Comparison of ENCODE assay signal across 9 mouse cellular contexts in genomic region chr4:56829511-56829921, GRCm38 (mm10). TPM values are rescaled to one million over a fixed set of nuclear protein-coding genes. Genes with fewer than 3 reads are reported as not detected.
DNase-seq lines count a peak whose midpoint lies in the region; ATAC-seq and TF ChIP-seq lines count a peak whose summit lies in the region.
"Had no signal": no experiment of that assay in that cellular context is flagged by ENCODE, and none has a peak within 500 bp of the region (broad histone marks: within the 10 kb centered on the region; RNA-seq: fewer than 3 reads in every experiment).

No protein-coding gene starts in this region.

- H3K27ac ChIP-seq in hindbrain, embryonic 16.5 days (ENCODE audit: low read depth, low read length), result no peak overlapping the region
- H3K27ac ChIP-seq in hindbrain, embryonic 13.5 days, result no peak overlapping the region
- peak overlapping the region; percentile 40 for H3K27ac ChIP-seq in embryonic facial prominence, embryonic 15.5 days (replicated peaks)
- no peak overlapping the region for H3K27ac ChIP-seq in heart, postnatal 0 days (ENCODE audit: low read depth)
- peak overlapping the region; percentile 23; the same call in 1 of the 2 replicates for H3K27ac ChIP-seq in testis, adult 2 months (ENCODE audit: control insufficient read depth, insufficient read depth, low read depth, low read length)
- H3K27ac ChIP-seq: liver, embryonic 15.5 days had no signal

- no peaks in the 10 kb centered on the region for H3K4me1 ChIP-seq in hindbrain, embryonic 16.5 days (ENCODE audit: control insufficient read depth, insufficient read depth, low read depth, low read length)
- no peaks in the 10 kb centered on the region for H3K4me1 ChIP-seq in hindbrain, embryonic 13.5 days (replicated peaks)
- H3K4me1 ChIP-seq in embryonic facial prominence, embryonic 15.5 days, result no peaks in the 10 kb centered on the region
- no peaks in the 10 kb centered on the region for H3K4me1 ChIP-seq in heart, postnatal 0 days (ENCODE audit: control insufficient read depth, insufficient read depth)
- peaks cover 4% of the 10 kb centered on the region; the same call in 1 of the 2 replicates for H3K4me1 ChIP-seq in testis, adult 2 months (ENCODE audit: control insufficient read depth, insufficient read depth, low read length)

- H3K9ac ChIP-seq in hindbrain, embryonic 16.5 days (ENCODE audit: low read depth, low read length), result no peak overlapping the region
- H3K9ac ChIP-seq in hindbrain, embryonic 13.5 days, result no peak overlapping the region
- H3K9ac ChIP-seq in embryonic facial prominence, embryonic 15.5 days, result no peak overlapping the region
- H3K9ac ChIP-seq in heart, postnatal 0 days (replicated peaks; ENCODE audit: low read depth, low read length), result no peak overlapping the region
- H3K9ac ChIP-seq: liver, embryonic 15.5 days had no signal

- WGBS in hindbrain, embryonic 16.5 days, result 41% methylated on average over 7 of the region's 7 CpGs
- WGBS in hindbrain, embryonic 13.5 days, result 45% methylated on average over 7 of the region's 7 CpGs
- WGBS in embryonic facial prominence, embryonic 15.5 days, result 55% methylated on average over 7 of the region's 7 CpGs
- WGBS in heart, postnatal 0 days, result 53% methylated on average over 7 of the region's 7 CpGs

- H3K36me3 ChIP-seq in hindbrain, embryonic 16.5 days (ENCODE audit: control insufficient read depth, insufficient read depth, low read length), result peaks cover 27% of the 10 kb centered on the region
- peaks cover 65% of the 10 kb centered on the region for H3K36me3 ChIP-seq in hindbrain, embryonic 13.5 days
- H3K36me3 ChIP-seq in embryonic facial prominence, embryonic 15.5 days, result peaks cover 7% of the 10 kb centered on the region; the same call in 1 of the 2 replicates
- H3K36me3 ChIP-seq in heart, postnatal 0 days (replicated peaks; ENCODE audit: control insufficient read depth, insufficient read depth, low read length), result peaks cover 31% of the 10 kb centered on the region; the same call in 1 of the 2 replicates
- H3K36me3 ChIP-seq in testis, adult 2 months (ENCODE audit: control insufficient read depth, insufficient read depth, low read length), result no peaks in the 10 kb centered on the region

- TF ChIP-seq EP300 in heart, postnatal 0 days (IDR thresholded peaks at IDR 0.05; ENCODE audit: low read depth), result no peak

- no peak for DNase-seq in heart, postnatal 0 days (ENCODE audit: low spot score)
- DNase-seq in layer of hippocampus, postnatal 14 days (ENCODE audit: low spot score in 2 of 2), result peak; percentile 28 to 55
- DNase-seq in c-Kit-positive CD71-positive TER-119-positive erythroid progenitor cells, embryonic 14.5 days (ENCODE audit: low spot score), result no peak
- no peak for DNase-seq in cerebellum, adult 18-20 months

- H3K9me3 ChIP-seq in hindbrain, embryonic 16.5 days (ENCODE audit: control insufficient read depth, low read length), result no peaks in the 10 kb centered on the region
- no peaks in the 10 kb centered on the region for H3K9me3 ChIP-seq in hindbrain, embryonic 13.5 days
- no peaks in the 10 kb centered on the region for H3K9me3 ChIP-seq in embryonic facial prominence, embryonic 15.5 days (replicated peaks)
- no peaks in the 10 kb centered on the region for H3K9me3 ChIP-seq in heart, postnatal 0 days (replicated peaks; ENCODE audit: control insufficient read depth, low read length)
- H3K9me3 ChIP-seq: liver, embryonic 15.5 days had no signal

- no peak for TF ChIP-seq POLR2A in testis, adult 2 months (IDR thresholded peaks at IDR 0.05; ENCODE audit: control insufficient read depth, low read depth, low read length)

- no peak overlapping the region for H3K4me2 ChIP-seq in hindbrain, embryonic 16.5 days (ENCODE audit: low read length)
- no peak overlapping the region for H3K4me2 ChIP-seq in hindbrain, embryonic 13.5 days
- no peak overlapping the region for H3K4me2 ChIP-seq in embryonic facial prominence, embryonic 15.5 days (replicated peaks)
- H3K4me2 ChIP-seq in heart, postnatal 0 days (ENCODE audit: low read depth, low read length), result no peak overlapping the region
- H3K4me2 ChIP-seq: liver, embryonic 15.5 days had no signal

- TF ChIP-seq CTCF in heart, postnatal 0 days (IDR thresholded peaks at IDR 0.05; ENCODE audit: low read depth), result no peak
- TF ChIP-seq CTCF in testis, adult 2 months (IDR thresholded peaks at IDR 0.05; ENCODE audit: control insufficient read depth, insufficient read depth, insufficient replicate concordance, low read depth, low read length), result no peak

- H3K27me3 ChIP-seq in hindbrain, embryonic 16.5 days (replicated peaks; ENCODE audit: control insufficient read depth, insufficient read depth, low read length), result no peaks in the 10 kb centered on the region
- H3K27me3 ChIP-seq in hindbrain, embryonic 13.5 days, result no peaks in the 10 kb centered on the region
- no peaks in the 10 kb centered on the region for H3K27me3 ChIP-seq in embryonic facial prominence, embryonic 15.5 days
- H3K27me3 ChIP-seq in heart, postnatal 0 days (ENCODE audit: control insufficient read depth, insufficient read depth, low read length), result no peaks in the 10 kb centered on the region
- no peaks in the 10 kb centered on the region for H3K27me3 ChIP-seq in testis, adult 2 months (ENCODE audit: control insufficient read depth, insufficient read depth, low read length)
- H3K27me3 ChIP-seq: liver, embryonic 15.5 days had no signal

- ATAC-seq in hindbrain, embryonic 16.5 days, result peak; percentile 80
- no peak for ATAC-seq in hindbrain, embryonic 13.5 days (ENCODE audit: low FRiP score)
- ATAC-seq in embryonic facial prominence, embryonic 15.5 days (ENCODE audit: insufficient number of reproducible peaks, low FRiP score, low TSS enrichment, low read depth), result peak; percentile 7; the same call in 1 of the 2 replicates
- ATAC-seq in heart, postnatal 0 days (ENCODE audit: insufficient read depth, low read depth), result peak; percentile 33; the same call in 1 of the 2 replicates

- H3K4me3 ChIP-seq in hindbrain, embryonic 16.5 days (ENCODE audit: low read length), result no peak overlapping the region
- H3K4me3 ChIP-seq in hindbrain, embryonic 13.5 days, result no peak overlapping the region
- H3K4me3 ChIP-seq in embryonic facial prominence, embryonic 15.5 days (replicated peaks), result no peak overlapping the region
- no peak overlapping the region for H3K4me3 ChIP-seq in heart, postnatal 0 days (ENCODE audit: low read depth, low read length)
- H3K4me3 ChIP-seq in testis, adult 2 months (ENCODE audit: control insufficient read depth, low read depth, low read length), result no peak overlapping the region
- H3K4me3 ChIP-seq: liver, embryonic 15.5 days had no signal

RNA-seq across cellular contexts. Expression of gene Fam206a, which starts 27.4 kb away (rescaled TPM):
- polyA plus RNA-seq in hindbrain, embryonic 16.5 days (2015; fragmentation: Nextera tagmentation; extraction: Ambion mirVana), result 13.1 and 15.2 TPM in 2 replicates
- polyA plus RNA-seq in hindbrain, embryonic 13.5 days (2015; fragmentation: Nextera tagmentation; extraction: Ambion mirVana), result 16.6 and 17.9 TPM in 2 replicates
- polyA plus RNA-seq in embryonic facial prominence, embryonic 15.5 days (2015; fragmentation: Nextera tagmentation; extraction: Ambion mirVana), result 16.2 and 17.2 TPM in 2 replicates
- total RNA-seq in heart, postnatal 0 days (2014; rRNA removed; ENCODE audit: low replicate concordance), result 0.89 and 3.9 TPM in 2 replicates
- polyA plus RNA-seq in heart, postnatal 0 days (2015; fragmentation: Nextera tagmentation; extraction: Ambion mirVana), result 4.0 and 4.2 TPM in 2 replicates
- total RNA-seq in layer of hippocampus, postnatal 14 days (2021), result 10 to 100 TPM; 17.6 to 19.1 TPM
- polyA plus RNA-seq in testis, adult 2 months (2012; rRNA removed), result 13.5 and 14.0 TPM in 2 replicates

RNA-seq across cellular contexts. Expression of gene Elp1, which starts 27.4 kb away (rescaled TPM):
- 56.8 and 60.3 TPM in 2 replicates for polyA plus RNA-seq in hindbrain, embryonic 16.5 days (2015; fragmentation: Nextera tagmentation; extraction: Ambion mirVana)
- 58.1 and 59.4 TPM in 2 replicates for polyA plus RNA-seq in hindbrain, embryonic 13.5 days (2015; fragmentation: Nextera tagmentation; extraction: Ambion mirVana)
- polyA plus RNA-seq in embryonic facial prominence, embryonic 15.5 days (2015; fragmentation: Nextera tagmentation; extraction: Ambion mirVana), result 38.6 and 40.7 TPM in 2 replicates
- 20.4 and 25.5 TPM in 2 replicates for total RNA-seq in heart, postnatal 0 days (2014; rRNA removed; ENCODE audit: low replicate concordance)
- 12.9 and 15.0 TPM in 2 replicates for polyA plus RNA-seq in heart, postnatal 0 days (2015; fragmentation: Nextera tagmentation; extraction: Ambion mirVana)
- total RNA-seq in layer of hippocampus, postnatal 14 days (2021), result 10 to 100 TPM; 63.0 to 63.6 TPM
- 7.7 and 7.8 TPM in 2 replicates for polyA plus RNA-seq in testis, adult 2 months (2012; rRNA removed)

RNA-seq across cellular contexts. Expression of gene Ctnnal1, which starts 35.5 kb away (rescaled TPM):
- polyA plus RNA-seq in hindbrain, embryonic 16.5 days (2015; fragmentation: Nextera tagmentation; extraction: Ambion mirVana), result 13.7 and 14.6 TPM in 2 replicates
- 16.9 and 19.4 TPM in 2 replicates for polyA plus RNA-seq in hindbrain, embryonic 13.5 days (2015; fragmentation: Nextera tagmentation; extraction: Ambion mirVana)
- 22.8 and 25.5 TPM in 2 replicates for polyA plus RNA-seq in embryonic facial prominence, embryonic 15.5 days (2015; fragmentation: Nextera tagmentation; extraction: Ambion mirVana)
- total RNA-seq in heart, postnatal 0 days (2014; rRNA removed; ENCODE audit: low replicate concordance), result 27.9 and 34.3 TPM in 2 replicates
- 34.4 and 35.5 TPM in 2 replicates for polyA plus RNA-seq in heart, postnatal 0 days (2015; fragmentation: Nextera tagmentation; extraction: Ambion mirVana)
- total RNA-seq in layer of hippocampus, postnatal 14 days (2021), result 10 to 100 TPM; 17.4 to 18.9 TPM
- 7.0 and 7.3 TPM in 2 replicates for polyA plus RNA-seq in testis, adult 2 months (2012; rRNA removed)

Comparison
In these comparisons a context has a peak if more than half of its experiments do, and no peak if none do; other contexts are left out.
1. H3K27ac ChIP-seq: peak in embryonic facial prominence, embryonic 15.5 days (single experiment) and testis, adult 2 months (single experiment); none in hindbrain, embryonic 16.5 days (single experiment), hindbrain, embryonic 13.5 days (single experiment) and heart, postnatal 0 days (single experiment).
2. DNase-seq: peak in layer of hippocampus, postnatal 14 days (2 of 2); none in heart, postnatal 0 days (single experiment), c-Kit-positive CD71-positive TER-119-positive erythroid progenitor cells, embryonic 14.5 days (single experiment) and cerebellum, adult 18-20 months (0 of 2).